Mouse (Mus musculus) spleen, adult 18-20 months (tissue): ENCODE results near the gene Tmem164.

ENCODE experiments used
- DNase-seq, 2 experiments: peaks; one replicate each; pipeline ENCODE4 v3.0.0; 2022; ENCODE audit warnings: mixed read lengths in 2 of 2

The Tmem164 gene

DNA sequence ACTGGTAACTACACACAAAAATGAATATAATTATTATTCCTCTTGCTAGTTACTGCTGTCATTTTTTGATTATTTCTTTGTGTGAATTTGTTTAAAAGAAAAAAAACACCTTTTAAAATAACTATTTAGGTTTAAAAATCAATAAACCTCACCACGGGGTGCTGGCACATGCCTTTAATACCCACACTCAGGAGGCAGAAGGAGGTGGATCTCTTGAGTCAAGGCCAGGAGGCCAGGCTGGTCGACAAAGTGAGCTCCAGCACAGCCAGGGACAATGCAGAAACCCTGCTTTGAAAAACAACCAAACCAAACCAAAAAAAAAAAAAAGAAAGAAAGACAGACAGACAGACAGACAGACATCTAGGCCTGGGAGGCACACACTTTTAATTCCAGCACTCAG lies 12.1 kb downstream of the Tmem164 start:
- no peak for DNase-seq

DNA sequence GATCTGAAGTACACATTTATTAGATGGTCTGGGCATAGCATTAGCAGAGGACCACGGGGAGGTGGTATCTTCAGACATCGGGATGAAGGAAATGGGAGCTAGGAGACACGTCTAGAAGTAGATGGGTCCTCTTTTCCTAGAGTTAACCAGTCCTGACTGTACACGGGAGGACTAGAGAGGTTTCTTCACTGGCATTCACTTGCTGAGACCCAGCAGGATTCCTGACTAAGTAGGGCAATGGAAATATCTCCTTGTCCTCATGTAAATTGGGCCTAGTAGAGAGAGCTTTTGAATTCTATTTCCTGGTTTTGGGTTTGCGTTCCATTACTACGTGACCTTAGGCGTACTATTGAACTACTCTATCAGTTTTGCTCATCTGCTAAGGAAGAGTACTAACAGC lies 13.1 kb downstream of the Tmem164 start:
- DNase-seq = no peak

DNA sequence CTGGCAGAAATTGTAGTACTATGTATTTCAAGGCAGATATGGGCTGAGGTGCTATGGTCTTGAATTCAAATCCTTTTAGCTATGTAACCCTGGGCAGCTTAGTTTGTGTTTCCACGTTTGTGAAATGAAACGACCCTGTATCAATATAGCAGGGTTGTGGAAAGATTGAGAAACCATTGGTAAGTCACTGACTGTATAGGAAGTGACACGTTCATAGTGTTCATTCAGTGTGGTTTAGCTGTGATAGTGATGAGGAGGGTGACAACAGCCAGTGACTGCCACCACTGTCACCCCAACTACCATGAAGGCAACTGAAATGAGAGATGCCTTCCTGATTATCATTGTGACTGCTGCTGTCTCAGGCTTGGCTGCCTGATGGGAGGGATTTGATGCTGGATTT lies 13.7 kb downstream of the Tmem164 start:
- DNase-seq = no peak

DNA sequence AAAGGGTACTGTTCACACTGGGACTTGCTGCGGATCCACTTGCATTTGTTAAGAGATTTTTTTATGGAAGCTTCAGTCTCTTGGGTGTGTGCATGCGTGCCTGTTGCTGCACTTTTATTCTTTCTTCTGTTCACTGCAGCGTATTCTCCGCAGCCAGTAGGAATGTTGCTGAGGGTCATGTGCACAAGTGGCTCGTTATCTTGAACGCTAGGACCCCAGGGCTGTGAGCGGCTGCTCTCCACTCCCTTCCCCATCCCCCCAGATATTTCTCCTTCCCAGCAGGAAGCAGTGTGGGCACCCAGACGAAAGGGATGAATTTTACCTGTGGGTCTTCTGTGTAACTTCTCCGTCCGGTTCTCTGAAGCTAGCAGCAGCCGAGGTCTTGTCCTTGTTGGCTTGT lies 15.6 kb downstream of the Tmem164 start:
- DNase-seq = no peak

DNA sequence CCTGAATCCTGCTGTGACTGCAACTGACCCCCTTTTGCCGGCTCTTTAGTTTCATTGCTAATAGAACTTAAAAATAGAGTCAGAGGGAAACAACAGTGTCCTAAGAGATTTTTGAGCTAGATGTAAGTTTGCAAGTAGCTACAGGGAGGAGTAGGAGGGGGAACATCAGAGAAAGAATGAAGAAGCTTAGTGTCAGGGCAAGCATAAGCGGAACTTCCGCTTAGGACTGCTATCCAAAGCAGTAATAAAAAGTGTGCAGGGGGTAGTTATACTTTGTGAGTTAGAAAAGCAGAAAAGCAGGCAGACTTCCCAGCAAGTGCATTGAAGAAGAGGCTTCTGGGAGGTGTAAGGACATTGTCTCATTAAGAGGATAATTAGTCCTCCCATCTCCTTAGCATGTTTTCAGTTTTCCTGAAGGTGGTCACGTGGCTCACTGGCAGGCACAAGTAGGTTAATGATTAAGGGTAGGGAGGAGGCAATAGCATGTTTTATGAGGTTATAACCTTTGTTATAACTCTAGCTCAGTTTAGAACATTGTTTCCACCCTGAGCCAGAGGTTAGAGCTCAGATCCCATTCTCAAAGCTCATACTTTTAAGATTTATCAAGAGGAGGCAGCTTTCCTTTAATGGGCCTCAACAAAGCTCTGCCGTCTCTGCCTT lies 16.5 kb downstream of the Tmem164 start:
- no peak for DNase-seq

DNA sequence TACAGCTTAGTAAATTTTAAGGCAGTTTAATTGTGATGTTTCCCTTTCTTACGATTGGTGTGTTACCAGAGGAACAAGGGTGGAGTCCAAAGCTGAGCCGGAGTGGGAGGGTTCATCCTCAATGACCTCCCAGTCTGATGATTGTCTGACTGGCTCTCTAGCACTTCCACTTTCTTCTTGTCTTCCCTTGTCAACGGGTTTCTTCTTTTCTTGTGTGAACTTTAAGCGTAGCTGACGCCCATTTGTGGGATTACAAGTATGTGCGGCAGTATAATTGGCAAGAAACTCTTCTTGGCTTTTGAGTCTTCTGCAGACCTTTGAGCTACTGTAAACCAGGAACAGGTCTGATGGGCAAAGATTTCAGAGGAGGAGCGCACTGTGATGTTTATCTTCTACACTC lies 17.0 kb downstream of the Tmem164 start:
- no peak for DNase-seq

DNA sequence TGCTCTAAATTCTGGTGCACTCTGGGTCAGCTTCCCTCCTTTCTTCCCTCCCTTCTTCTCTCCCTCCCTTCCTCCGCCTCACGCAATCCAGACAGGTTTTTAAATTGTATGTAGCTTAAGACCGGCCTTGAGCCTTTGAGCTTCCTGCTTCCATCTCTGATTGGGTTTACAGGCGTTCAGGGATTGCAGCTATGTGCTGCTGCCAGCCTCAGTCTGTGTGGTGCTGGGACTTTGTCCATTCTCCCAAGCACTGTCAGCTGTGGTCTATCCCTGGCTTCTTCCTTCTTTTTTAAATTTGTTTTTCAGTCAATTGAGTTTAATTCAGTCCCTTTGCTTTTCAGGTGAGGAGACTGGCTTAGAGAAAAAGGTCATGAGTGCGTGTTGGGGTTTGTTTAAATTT lies 20.9 kb downstream of the Tmem164 start:
- DNase-seq = no peak

DNA sequence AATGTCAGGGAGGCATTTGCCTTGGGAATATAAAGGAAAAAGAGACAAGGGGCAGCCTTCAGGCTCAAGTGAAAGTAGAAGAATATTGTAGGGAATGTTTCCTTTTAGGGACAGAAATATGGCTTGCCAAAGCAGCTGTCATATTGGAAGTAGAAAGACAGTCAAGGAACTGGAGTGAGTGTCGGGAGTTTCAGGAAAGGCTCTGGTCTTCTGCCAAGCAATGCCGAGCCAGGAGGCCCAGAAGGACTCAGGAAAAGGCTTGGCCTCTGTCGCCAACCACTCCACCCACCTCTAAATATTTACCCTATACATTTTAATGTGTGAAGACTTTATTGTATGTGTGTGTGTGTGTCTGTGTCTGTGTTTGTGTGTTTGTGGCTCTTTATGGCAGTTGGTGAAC lies 21.4 kb downstream of the Tmem164 start:
- DNase-seq = no peak

DNA sequence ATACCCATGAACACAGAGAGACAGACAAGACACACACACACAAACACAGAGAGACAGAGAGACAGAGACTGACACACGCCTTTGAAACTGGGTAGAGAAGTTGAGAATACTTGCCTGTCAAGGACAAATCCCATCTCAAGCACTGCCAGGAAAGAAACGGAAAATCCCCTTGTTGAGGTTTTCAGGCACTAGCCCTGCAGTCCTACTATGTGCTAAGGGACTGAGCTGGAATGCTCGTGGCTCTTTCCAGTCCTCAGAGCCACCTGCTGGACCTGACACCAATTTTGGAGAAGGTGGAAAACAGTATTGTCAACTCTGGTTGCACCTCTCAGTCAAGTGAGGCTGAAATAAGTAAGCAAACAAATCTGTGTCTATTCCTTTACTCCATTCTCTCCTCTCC lies 22.7 kb downstream of the Tmem164 start:
- no peak for DNase-seq

DNA sequence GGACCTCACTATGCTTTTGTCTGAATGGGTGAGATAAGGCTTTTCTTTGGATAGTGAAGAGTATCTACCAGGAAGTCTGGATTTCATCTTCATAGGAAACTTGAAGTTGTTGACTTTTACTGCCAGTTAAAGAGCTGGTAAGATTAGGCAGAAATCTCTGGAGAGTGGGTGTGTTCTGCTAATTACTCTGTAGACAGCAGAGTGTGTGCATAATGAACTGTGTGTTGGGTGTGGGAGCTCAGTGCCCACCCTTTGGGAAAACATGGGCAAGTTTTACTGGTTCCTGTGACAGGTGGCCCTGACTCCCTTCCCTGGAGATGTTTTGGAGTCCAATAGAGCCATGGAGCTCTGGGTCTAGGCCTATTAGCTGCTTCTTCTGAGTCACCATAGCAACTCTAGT lies 27.1 kb downstream of the Tmem164 start:
- DNase-seq = no peak

DNA sequence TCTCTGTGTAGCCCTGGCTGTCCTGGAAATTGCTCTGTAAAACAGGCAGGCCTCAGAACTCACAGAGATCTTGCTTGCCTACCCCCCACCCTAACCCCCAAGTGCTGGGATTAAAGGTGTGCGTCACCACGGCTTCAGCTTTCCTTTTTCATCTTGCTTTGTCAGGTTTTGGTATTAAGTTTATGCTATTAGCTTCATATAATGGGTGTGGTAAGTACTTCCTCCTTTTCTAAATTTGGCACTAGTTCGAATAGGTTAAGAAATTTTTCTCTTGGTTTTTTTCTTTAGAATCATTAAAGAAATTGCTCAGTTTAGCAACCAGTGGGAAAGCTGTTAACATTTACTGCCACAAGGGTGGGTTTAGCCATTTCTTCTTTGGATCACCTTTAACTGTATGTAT lies 34.8 kb downstream of the Tmem164 start:
- DNase-seq = no peak

DNA sequence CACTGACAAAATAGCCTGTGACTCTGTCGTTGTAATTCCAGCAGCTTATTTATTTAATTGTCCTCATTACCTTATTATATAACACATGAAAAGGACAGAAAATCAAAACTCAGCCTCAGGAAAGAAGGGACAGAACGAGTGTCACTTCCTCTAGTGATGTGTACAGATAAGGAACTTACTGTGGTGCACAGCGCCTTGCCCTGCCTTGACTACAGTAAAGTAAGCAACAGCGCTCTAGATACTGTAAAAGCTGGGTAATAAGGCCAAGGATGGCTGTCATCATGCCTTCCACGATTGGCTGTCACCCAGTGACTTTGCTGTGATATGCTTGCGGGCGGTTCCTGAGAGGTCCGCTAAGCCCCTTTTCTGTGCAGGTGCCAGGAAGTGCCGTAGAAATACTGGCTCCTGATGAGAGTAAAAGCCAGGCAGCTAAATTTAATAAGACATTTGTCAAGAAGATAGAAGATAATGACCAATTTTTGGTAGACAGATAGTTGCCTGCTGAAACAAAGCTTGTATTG lies 36.8 kb downstream of the Tmem164 start:
- no peak for DNase-seq

DNA sequence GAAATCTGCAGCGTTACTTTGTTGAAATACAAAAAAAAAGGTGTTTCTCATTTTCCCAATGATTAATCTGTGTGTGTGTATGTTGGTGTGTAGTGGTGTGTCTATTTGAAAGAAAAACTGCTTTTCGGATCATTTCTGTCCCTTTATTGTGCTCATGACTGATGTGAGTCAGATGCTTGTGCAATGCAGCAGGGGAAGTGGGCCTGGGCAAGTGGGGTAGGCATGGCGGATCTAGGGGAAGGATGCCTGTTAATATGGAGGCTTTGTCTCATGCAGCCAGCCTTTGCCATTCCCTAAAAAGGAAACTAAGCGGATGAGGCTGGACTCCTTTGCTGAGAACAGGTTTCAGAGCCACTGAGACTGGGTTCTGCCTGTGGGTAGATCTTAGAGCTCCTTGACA lies 37.6 kb downstream of the Tmem164 start:
- no peak for DNase-seq

DNA sequence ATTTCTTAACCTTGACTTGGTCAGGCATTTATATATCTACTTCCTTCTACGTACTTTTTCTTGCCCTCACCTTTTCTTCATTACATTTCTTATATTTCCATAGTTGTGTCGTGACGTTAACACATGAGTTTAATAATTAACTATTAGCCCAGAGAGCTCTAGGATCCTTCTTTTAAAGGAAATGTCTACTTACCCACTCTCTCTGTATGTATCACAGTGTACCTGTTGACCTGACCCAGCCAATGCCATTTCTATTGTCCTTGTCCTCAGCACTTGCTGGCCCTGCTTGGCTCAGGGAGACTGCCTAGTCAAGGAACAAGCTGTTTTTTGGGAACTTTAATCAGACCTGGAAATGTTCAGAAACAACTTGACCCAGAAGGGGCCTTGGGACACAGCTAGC lies 40.7 kb downstream of the Tmem164 start:
- no peak for DNase-seq

DNA sequence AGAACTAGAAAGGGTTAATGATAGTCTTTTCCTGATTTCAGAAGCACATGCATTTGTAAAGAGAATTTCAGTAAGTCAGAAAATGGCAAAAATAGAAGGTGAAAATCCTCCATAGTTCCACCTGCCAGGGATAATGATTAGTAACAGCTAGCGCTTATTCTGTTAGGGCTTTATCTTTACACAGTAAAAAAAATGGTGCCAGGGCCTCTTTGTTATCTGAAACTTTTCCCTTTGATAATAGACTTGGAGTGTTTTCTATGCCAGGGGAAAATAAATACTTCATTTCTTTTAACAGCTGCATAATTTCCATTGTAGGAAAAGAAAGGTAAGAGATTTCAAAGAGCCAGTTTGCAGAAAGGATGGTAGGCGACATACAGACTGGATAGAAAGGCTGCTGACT lies 43.0 kb downstream of the Tmem164 start:
- no peak for DNase-seq

DNA sequence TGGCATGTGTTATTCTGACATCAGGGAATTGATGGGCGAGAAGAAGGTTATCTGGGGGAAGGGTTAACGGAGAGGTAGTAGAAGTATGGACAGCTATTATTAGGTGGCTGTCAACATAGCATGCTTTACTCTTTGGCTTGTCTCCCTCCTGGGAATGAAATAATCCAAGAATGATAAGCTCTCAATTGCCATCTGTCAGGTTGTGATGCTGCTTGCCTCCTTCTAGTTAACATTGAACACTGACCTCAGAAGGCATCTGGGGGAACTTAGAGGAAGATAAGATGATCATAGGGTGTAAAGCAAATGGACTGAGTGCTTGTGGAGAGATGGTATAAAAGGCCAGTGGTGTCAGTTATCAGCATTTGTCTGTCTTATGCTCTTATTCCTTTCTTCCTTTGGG lies 44.4 kb downstream of the Tmem164 start:
- DNase-seq = no peak

DNA sequence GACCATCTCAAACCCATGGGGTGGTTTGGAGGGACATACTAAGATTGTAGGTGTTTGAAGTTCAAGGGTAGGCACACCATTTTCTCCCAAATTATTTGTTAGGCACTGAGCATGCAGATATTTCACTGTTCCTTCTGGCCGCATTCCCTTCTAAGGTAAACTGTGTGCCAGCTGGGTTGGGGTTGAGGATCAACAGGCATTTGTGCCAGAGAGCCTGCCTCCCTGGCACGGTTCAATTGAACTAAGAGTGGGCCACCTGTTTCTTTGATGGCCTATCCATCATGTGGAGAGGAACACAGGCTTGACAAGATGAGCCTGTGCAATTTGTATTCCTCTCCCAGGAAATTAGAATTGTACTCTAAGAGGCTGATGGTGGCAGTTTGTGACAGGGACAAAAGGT lies 45.1 kb downstream of the Tmem164 start:
- DNase-seq = no peak

DNA sequence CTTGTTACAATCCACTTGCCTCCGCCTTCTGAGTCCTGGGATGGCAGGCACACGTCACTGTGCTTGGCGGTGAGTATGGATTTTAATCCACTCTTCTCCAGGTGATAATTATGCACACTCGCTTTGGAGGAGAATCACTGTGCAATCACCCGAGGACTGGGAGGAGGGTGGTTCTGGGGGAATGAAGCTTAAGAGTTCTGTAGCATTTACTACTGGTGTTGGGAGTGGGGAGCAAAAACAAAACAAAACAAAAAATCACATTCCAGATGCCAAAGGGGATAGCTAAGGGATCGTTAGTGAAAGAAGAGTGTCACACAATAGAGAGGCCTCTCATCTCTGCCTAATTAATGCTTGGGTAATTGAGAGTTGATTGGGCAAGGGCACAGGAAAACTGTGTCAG lies 46.6 kb downstream of the Tmem164 start:
- DNase-seq = no peak

DNA sequence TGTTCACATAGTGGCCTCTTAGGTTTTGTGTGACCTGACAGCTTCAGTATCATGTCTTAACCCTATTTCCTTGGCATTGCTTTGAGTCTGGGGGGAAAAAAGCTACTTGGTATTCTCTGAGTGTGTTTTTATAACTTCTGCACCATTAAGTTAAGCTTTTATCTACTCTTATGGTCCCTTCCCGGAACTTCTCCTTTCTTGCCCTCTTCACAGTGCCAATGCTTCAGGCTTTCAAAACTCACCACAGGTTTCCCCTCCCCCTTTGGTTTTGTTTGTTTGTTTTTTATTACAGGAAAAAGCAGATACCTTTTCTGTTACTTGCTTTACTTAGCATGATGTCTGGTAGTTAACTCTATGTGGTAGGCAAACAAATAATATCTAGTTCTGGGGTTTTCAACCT lies 47.8 kb downstream of the Tmem164 start:
- no peak for DNase-seq

DNA sequence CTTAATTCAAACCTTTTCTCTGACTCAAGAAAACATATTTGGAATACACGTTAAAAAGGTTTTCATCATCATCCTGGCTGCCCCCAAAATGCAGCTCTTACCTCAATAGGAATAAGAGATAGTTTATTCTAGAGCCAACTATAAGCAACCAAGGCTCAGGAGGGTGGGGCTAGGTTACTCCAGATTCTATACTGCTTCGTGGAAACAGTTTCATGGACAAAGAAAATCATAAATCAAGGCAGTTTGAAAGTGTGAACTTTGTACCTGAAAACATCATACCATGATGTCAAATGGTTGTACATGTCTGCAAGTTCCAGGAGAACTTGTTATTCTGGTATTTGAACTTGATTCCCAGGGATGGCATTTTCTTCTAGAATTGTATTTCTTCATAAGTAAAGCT lies 48.3 kb downstream of the Tmem164 start:
- no peak for DNase-seq

DNA sequence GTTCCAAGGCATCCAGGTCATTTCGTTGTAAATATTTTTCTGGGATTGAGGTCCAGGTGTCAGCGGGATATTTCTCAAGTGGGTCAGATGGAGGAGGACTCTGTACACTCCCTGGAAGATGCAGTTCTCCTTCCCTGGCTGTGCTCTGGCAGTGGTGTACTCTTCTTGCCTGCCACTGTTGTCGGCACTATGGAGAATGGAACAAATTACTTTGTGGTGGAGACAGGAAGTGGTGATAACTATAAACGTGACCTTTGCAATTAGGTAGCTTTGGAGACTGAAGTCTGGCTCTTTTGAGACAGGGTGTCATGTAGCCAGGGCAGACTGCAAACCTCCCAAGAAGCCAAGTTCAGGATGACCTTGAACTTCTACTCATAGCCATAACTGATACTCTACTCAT lies 55.9 kb downstream of the Tmem164 start:
- DNase-seq = no peak

DNA sequence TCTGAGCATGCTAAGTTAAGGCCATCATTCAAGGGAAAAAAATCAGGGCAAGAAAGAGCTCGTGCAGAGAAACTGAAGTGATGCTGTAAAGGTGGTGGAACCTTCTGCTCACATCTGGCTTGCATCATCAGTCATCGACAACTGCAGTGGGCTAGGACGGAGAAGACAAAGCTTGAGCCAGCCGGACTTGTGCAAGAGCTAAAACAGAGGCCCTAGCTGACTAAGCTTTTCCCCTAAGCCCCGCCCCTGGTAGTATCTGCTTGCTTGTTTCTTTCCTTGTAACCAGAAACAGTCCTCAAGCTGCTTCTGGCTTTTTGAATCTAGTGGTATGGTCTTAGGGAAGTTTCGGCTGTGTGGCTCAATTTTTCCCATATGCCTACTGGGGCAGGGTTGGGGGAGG lies 56.5 kb downstream of the Tmem164 start:
- DNase-seq = no peak

DNA sequence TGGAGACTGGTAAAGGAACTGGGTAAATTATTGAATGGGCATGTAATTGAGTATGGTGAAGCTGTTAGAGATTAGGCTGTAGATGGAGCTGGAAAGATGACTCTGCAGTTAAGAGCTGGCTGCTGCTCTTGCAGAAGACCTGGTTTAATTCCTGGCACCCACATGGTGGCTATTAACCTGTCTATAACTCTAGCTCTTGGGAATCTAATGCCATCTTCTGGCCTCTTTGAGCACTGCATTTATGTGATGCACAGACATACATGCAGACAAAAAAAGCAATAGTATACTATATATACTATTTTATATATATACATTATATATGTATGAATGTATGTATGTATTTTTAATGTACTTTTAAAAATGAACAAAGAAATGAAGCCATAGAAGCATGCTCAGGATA lies 66.2 kb downstream of the Tmem164 start:
- DNase-seq = no peak

DNA sequence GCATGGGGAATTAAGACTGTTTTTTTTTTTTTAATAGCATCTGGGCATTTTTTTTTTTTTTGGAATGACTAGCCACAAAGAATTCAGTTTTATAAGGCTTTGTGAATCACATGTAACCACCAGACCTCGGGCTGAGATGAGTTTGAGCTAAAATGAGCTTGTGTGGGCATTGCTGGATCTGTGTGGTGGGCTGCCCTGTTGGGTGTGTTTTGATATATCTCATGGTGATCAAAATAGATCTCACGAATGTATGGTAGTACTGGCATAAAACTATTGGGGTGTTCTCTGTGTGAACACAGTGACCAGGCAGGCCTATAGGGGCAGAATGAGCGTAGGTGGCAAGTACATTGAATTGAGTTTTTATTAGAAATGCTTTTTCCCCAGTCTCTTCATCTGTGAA lies 67.4 kb downstream of the Tmem164 start:
- DNase-seq = no peak

DNA sequence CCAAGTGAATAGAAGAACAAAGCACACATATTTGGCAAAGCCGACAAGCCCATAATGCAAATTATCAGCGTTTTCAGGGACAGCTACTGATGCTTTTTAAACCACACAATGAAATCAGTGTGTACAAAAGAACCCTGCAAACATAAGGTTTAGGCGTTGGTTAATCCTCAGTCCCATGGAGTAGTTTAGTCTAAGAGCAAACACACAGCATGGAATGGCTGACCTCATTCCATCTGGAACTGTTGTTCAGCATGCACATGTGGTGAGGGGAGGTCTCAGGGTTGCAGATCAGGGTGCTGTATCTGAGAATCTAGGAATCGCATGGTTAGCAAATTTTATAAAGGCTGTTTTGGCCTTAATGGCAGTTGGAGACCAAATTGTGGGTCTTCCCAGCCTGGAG lies 69.6 kb downstream of the Tmem164 start:
- DNase-seq = no peak

DNA sequence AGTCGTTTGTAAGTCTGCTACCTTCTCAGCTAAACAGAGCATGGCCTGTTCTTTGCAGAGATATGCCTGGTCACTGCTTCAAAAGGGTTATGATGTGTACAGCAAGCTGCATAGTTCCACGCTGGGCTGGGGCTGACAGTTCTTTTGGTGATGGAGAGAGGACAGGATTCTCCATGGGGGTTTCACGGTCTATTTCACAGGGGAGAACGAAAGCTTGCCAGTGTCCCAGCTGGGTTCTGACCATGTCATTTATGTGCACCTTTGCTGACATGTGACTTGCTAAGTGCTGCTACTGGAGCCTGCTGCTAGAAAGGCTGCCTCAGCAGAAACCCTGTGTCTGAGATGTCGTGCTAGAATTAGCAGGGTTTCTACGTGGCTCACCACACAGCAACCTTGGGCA lies 74.3 kb downstream of the Tmem164 start:
- no peak for DNase-seq
